Mouse (Mus musculus): ENCODE results near the gene Lmntd1.

GRCm38 (mm10) chr6:145366488-145366887 is 247.6 kb downstream of the Lmntd1 start:
- no peak for TF ChIP-seq CTCF (IDR thresholded peaks at IDR 0.05; ENCODE audit: low read depth, low read length)
- no peak for TF ChIP-seq EP300 (IDR thresholded peaks at IDR 0.05; ENCODE audit: insufficient read depth, low read depth, low read length)
- no peak for TF ChIP-seq POLR2A (IDR thresholded peaks at IDR 0.05; ENCODE audit: insufficient read depth, low read length)

Data from ES-Bruce4 (cell line).